Mouse (Mus musculus) CH12.LX (cell line): ENCODE data around the gene Cgref1. TPM values are rescaled to one million over a fixed set of nuclear protein-coding genes. Genes with fewer than 3 reads are reported as not detected.

ENCODE experiments used
- polyA plus RNA-seq: library from polyadenylated mRNA; unstranded; fragments of >175 nt; gene quantifications from 2 replicates; pipeline ENCODE4 v1.2.1, GENCODE M21; 2012; ENCODE audit warnings: low read depth; ENCODE audit not compliant: insufficient read length
- total RNA-seq, 2 experiments: library from RNA; depleted of rRNA; stranded (reverse); fragments of 300-350 nt in 1 of 2; fragments of >200 nt in 1 of 2; gene quantifications; 2 replicates each; pipeline ENCODE4 v1.2.3; 2012 to 2014

Gene Cgref1
- total and polyA plus RNA-seq, 3 experiments, result not detected

Other genes starting within 250 kb of the Cgref1 start
Only the 20 nearest of the 21 such genes appear.
- gene Dpysl5, start 234.0 kb downstream of the Cgref1 start, total RNA-seq (2012; rRNA removed), result 0.21 TPM in 1 of 2 replicates, not detected in the other
- gene Dpysl5, start 234.0 kb downstream of the Cgref1 start, total RNA-seq (2014; rRNA removed), result not detected in 2 replicates
- gene Dpysl5, start 234.0 kb downstream of the Cgref1 start, polyA plus RNA-seq, result not detected in 2 replicates
- gene Mapre3, start 130.9 kb downstream of the Cgref1 start, total RNA-seq (2012; rRNA removed), result 1.3 and 1.6 TPM in 2 replicates
- 0.28 and 0.30 TPM in 2 replicates for gene Mapre3, start 130.9 kb downstream of the Cgref1 start, total RNA-seq (2014; rRNA removed)
- gene Mapre3, start 130.9 kb downstream of the Cgref1 start, polyA plus RNA-seq, result 1.5 and 2.3 TPM in 2 replicates
- 31.9 and 36.7 TPM in 2 replicates for gene Tmem214, start 77.6 kb downstream of the Cgref1 start, total RNA-seq (2012; rRNA removed)
- 25.2 and 28.3 TPM in 2 replicates for gene Tmem214, start 77.6 kb downstream of the Cgref1 start, total RNA-seq (2014; rRNA removed)
- 28.0 and 35.3 TPM in 2 replicates for gene Tmem214, start 77.6 kb downstream of the Cgref1 start, polyA plus RNA-seq
- 8.0 and 9.3 TPM in 2 replicates for gene Agbl5, start 56.9 kb downstream of the Cgref1 start, total RNA-seq (2012; rRNA removed)
- gene Agbl5, start 56.9 kb downstream of the Cgref1 start, total RNA-seq (2014; rRNA removed), result 3.5 and 4.1 TPM in 2 replicates
- 8.4 and 11.6 TPM in 2 replicates for gene Agbl5, start 56.9 kb downstream of the Cgref1 start, polyA plus RNA-seq
- gene Ost4, start 37.8 kb downstream of the Cgref1 start, total RNA-seq (2012; rRNA removed), result 181 and 244 TPM in 2 replicates
- gene Ost4, start 37.8 kb downstream of the Cgref1 start, total RNA-seq (2014; rRNA removed), result 221 and 263 TPM in 2 replicates
- gene Ost4, start 37.8 kb downstream of the Cgref1 start, polyA plus RNA-seq, result 312 and 330 TPM in 2 replicates
- gene Emilin1, start 32.2 kb downstream of the Cgref1 start, total RNA-seq (2012; rRNA removed), result 0.34 TPM in 2 replicates
- gene Emilin1, start 32.2 kb downstream of the Cgref1 start, total RNA-seq (2014; rRNA removed), result 0.05 and 0.11 TPM in 2 replicates
- 0.33 and 0.63 TPM in 2 replicates for gene Emilin1, start 32.2 kb downstream of the Cgref1 start, polyA plus RNA-seq
- 3.7 and 5.7 TPM in 2 replicates for gene Khk, start 24.2 kb downstream of the Cgref1 start, total RNA-seq (2012; rRNA removed)
- 1.9 and 2.5 TPM in 2 replicates for gene Khk, start 24.2 kb downstream of the Cgref1 start, total RNA-seq (2014; rRNA removed)
- 2.9 and 3.7 TPM in 2 replicates for gene Khk, start 24.2 kb downstream of the Cgref1 start, polyA plus RNA-seq
- gene Preb, start 14.8 kb upstream of the Cgref1 start, total RNA-seq (2012; rRNA removed), result 96.5 and 99.8 TPM in 2 replicates
- 70.9 and 87.3 TPM in 2 replicates for gene Preb, start 14.8 kb upstream of the Cgref1 start, total RNA-seq (2014; rRNA removed)
- 143 and 145 TPM in 2 replicates for gene Preb, start 14.8 kb upstream of the Cgref1 start, polyA plus RNA-seq
- not detected in 2 replicates for gene Tcf23, start 23.1 kb upstream of the Cgref1 start, total RNA-seq (2012; rRNA removed)
- gene Tcf23, start 23.1 kb upstream of the Cgref1 start, total RNA-seq (2014; rRNA removed), result not detected in 2 replicates
- not detected in 2 replicates for gene Tcf23, start 23.1 kb upstream of the Cgref1 start, polyA plus RNA-seq
- 48.8 and 58.0 TPM in 2 replicates for gene Atraid, start 102.7 kb upstream of the Cgref1 start, total RNA-seq (2012; rRNA removed)
- 88.7 TPM in 2 replicates for gene Atraid, start 102.7 kb upstream of the Cgref1 start, total RNA-seq (2014; rRNA removed)
- 52.7 and 60.1 TPM in 2 replicates for gene Atraid, start 102.7 kb upstream of the Cgref1 start, polyA plus RNA-seq
- 10.9 and 15.4 TPM in 2 replicates for gene Slc5a6, start 103.3 kb upstream of the Cgref1 start, total RNA-seq (2012; rRNA removed)
- 8.9 and 9.0 TPM in 2 replicates for gene Slc5a6, start 103.3 kb upstream of the Cgref1 start, total RNA-seq (2014; rRNA removed)
- 17.1 and 18.6 TPM in 2 replicates for gene Slc5a6, start 103.3 kb upstream of the Cgref1 start, polyA plus RNA-seq
- gene Cad, start 109.2 kb upstream of the Cgref1 start, total RNA-seq (2012; rRNA removed), result 106 and 135 TPM in 2 replicates
- gene Cad, start 109.2 kb upstream of the Cgref1 start, total RNA-seq (2014; rRNA removed), result 43.1 and 44.3 TPM in 2 replicates
- gene Cad, start 109.2 kb upstream of the Cgref1 start, polyA plus RNA-seq, result 108 and 123 TPM in 2 replicates
- gene Dnajc5g, start 160.7 kb upstream of the Cgref1 start, total RNA-seq (2012; rRNA removed), result not detected in 2 replicates
- gene Dnajc5g, start 160.7 kb upstream of the Cgref1 start, total RNA-seq (2014; rRNA removed), result not detected in 2 replicates
- not detected in 2 replicates for gene Dnajc5g, start 160.7 kb upstream of the Cgref1 start, polyA plus RNA-seq
- not detected in 2 replicates for gene Slc30a3, start 162.6 kb upstream of the Cgref1 start, total RNA-seq (2012; rRNA removed)
- gene Slc30a3, start 162.6 kb upstream of the Cgref1 start, total RNA-seq (2014; rRNA removed), result not detected in 2 replicates
- not detected in 2 replicates for gene Slc30a3, start 162.6 kb upstream of the Cgref1 start, polyA plus RNA-seq
- gene Trim54, start 171.1 kb upstream of the Cgref1 start, total RNA-seq (2012; rRNA removed), result not detected in 2 replicates
- not detected in 2 replicates for gene Trim54, start 171.1 kb upstream of the Cgref1 start, total RNA-seq (2014; rRNA removed)
- gene Trim54, start 171.1 kb upstream of the Cgref1 start, polyA plus RNA-seq, result not detected in 2 replicates
- not detected in 2 replicates for gene Ucn, start 193.2 kb upstream of the Cgref1 start, total RNA-seq (2012; rRNA removed)
- gene Ucn, start 193.2 kb upstream of the Cgref1 start, total RNA-seq (2014; rRNA removed), result not detected in 2 replicates
- not detected in 2 replicates for gene Ucn, start 193.2 kb upstream of the Cgref1 start, polyA plus RNA-seq
- 24.0 and 30.3 TPM in 2 replicates for gene Mpv17, start 208.7 kb upstream of the Cgref1 start, total RNA-seq (2012; rRNA removed)
- gene Mpv17, start 208.7 kb upstream of the Cgref1 start, total RNA-seq (2014; rRNA removed), result 37.6 and 39.7 TPM in 2 replicates
- 32.8 and 40.4 TPM in 2 replicates for gene Mpv17, start 208.7 kb upstream of the Cgref1 start, polyA plus RNA-seq
- gene Gm29609, start 234.3 kb upstream of the Cgref1 start, total RNA-seq (2012; rRNA removed), result 1.4 and 2.7 TPM in 2 replicates
- 1.2 and 2.1 TPM in 2 replicates for gene Gm29609, start 234.3 kb upstream of the Cgref1 start, total RNA-seq (2014; rRNA removed)
- 0.57 and 3.0 TPM in 2 replicates for gene Gm29609, start 234.3 kb upstream of the Cgref1 start, polyA plus RNA-seq
- gene Gtf3c2, start 234.6 kb upstream of the Cgref1 start, total RNA-seq (2012; rRNA removed), result 49.4 and 51.2 TPM in 2 replicates
- gene Gtf3c2, start 234.6 kb upstream of the Cgref1 start, total RNA-seq (2014; rRNA removed), result 19.4 and 22.8 TPM in 2 replicates
- 96.9 and 99.5 TPM in 2 replicates for gene Gtf3c2, start 234.6 kb upstream of the Cgref1 start, polyA plus RNA-seq
- gene Snx17, start 247.6 kb upstream of the Cgref1 start, total RNA-seq (2012; rRNA removed), result 61.5 and 73.9 TPM in 2 replicates
- gene Snx17, start 247.6 kb upstream of the Cgref1 start, total RNA-seq (2014; rRNA removed), result 52.6 and 56.7 TPM in 2 replicates
- gene Snx17, start 247.6 kb upstream of the Cgref1 start, polyA plus RNA-seq, result 59.2 and 63.9 TPM in 2 replicates